Mouse (Mus musculus) heart, postnatal 0 days (tissue): ENCODE results near the gene Myo9b.

ENCODE experiments used
- CTCF ChIP-seq: IDR thresholded peaks from 2 replicates; pipeline ENCODE4 v1.5.1; 2016; ENCODE audit warnings: antibody characterized with exemption, control low read depth, low read depth
- EP300 ChIP-seq: IDR thresholded peaks from 2 replicates; pipeline ENCODE4 v1.6.1; 2016; ENCODE audit warnings: antibody characterized with exemption, low read depth

- TF ChIP-seq CTCF (no peak), EP300 (no peak)
Measured at GRCm38 (mm10) chr8:71395071-71395470, 122.6 kb downstream of the Myo9b start.
